6 mouse cellular contexts compared by ENCODE assay signal in genomic region chr10:70433736-70434135, GRCm38 (mm10).
DNase-seq lines count a peak whose midpoint lies in the region; TF ChIP-seq lines count a peak whose summit lies in the region.
"Not testable (repeated sequence)": the region's sequence is repeated elsewhere in the genome, so short reads cannot be mapped to it uniquely, and the experiment has no call there.

No protein-coding gene starts in this region.

- H3K4me1 ChIP-seq in E14TG2a.4 (replicated peaks; ENCODE audit: low read depth, low read length): peaks cover 33% of the 10 kb centered on the region

- not testable (repeated sequence) for H3K36me3 ChIP-seq in E14TG2a.4 (ENCODE audit: insufficient read depth, low read length)

- not testable (repeated sequence) for TF ChIP-seq CTCF in E14TG2a.4 (conservative IDR thresholded peaks at IDR 0.05; ENCODE audit: low read length)

- H3K4me3 ChIP-seq in E14TG2a.4 (replicated peaks; ENCODE audit: low read length): 0 out of 2 replicates have a peak overlapping the region, but pooled peaks have one; percentile 17

- DNase-seq in 3T3-L1 (ENCODE audit: low read depth, low spot score) (peak; percentile 7), ES-CJ7 (ENCODE audit: low read depth, low spot score) (peak; percentile 74), R1 (ENCODE audit: low read depth, low spot score) (peak; percentile 88), ZHBTc4 (ENCODE audit: low read depth, low spot score) (peak; percentile 79)
- DNase-seq in heart, adult 11 months: peak; percentile 64

- peaks cover 28% of the 10 kb centered on the region for H3K9me3 ChIP-seq in E14TG2a.4 (ENCODE audit: low read length)

- peaks cover 56% of the 10 kb centered on the region for H3K27me3 ChIP-seq in E14TG2a.4 (ENCODE audit: insufficient read depth, low read length)

Comparison
In these comparisons a context has a peak if more than half of its experiments do, and no peak if none do; other contexts are left out.
1. Peak in every context shown above with its lines: DNase-seq and H3K4me3 ChIP-seq.
2. DNase-seq: peak in every context shown above with its lines; median percentile 88 in R1; 79 in ZHBTc4; 74 in ES-CJ7; 64 in heart, adult 11 months; 7 in 3T3-L1.